Mouse (Mus musculus) C2C12 (cell line): Measurements from ENCODE around the gene Gstp2.

ENCODE experiments used
- CEBPB ChIP-seq: IDR thresholded peaks from one replicate; pipeline ENCODE4 v1.6.1; 2011; ENCODE audit warnings: low read depth, mild to moderate bottlenecking, control low read depth, moderate library complexity
- CTCF ChIP-seq: IDR thresholded peaks from one replicate; pipeline ENCODE4 v1.5.1; 2011; ENCODE audit not compliant: control insufficient read depth, insufficient read depth, insufficient read length
- FOSL1 ChIP-seq: IDR thresholded peaks from one replicate; pipeline ENCODE4 v1.8.0; 2011; ENCODE audit warnings: mild to moderate bottlenecking, low read length; ENCODE audit not compliant: poor library complexity, insufficient read depth, severe bottlenecking
- MYOG ChIP-seq: IDR thresholded peaks from one replicate; pipeline ENCODE4 v1.6.1; 2011; ENCODE audit not compliant: control insufficient read depth, insufficient read length; ENCODE audit errors: extremely low read depth
- USF1 ChIP-seq: IDR thresholded peaks from one replicate; pipeline ENCODE4 v1.6.1; 2011; ENCODE audit warnings: low read depth, mild to moderate bottlenecking, control low read depth, moderate library complexity

DNA sequence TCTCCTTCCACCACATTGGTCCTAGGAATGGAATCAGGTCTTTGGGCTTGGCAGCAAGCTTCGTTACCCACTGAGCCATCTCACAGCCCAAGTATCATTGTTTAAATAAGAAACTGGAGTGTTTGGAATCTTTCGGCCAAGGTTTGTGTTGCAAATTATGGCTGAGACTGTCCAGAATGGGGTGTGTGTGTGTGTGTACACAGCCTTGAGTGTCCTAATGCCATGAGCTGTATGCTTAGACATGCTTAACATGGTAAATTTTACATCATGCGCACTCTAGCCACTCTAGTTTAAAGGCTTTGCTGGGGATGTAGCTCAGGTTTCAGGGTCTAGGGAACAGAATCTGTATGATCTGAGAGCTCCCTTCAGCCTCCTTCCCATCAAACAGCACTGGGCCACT lies 50.3 kb downstream of the Gstp2 start:
- TF ChIP-seq CTCF = no peak
- TF ChIP-seq USF1 = no peak
- TF ChIP-seq MYOG = no peak
- no peak for TF ChIP-seq FOSL1
- no peak for TF ChIP-seq CEBPB
